Mouse (Mus musculus): ENCODE results near the gene Aebp2. TPM values are rescaled to one million over a fixed set of nuclear protein-coding genes. Genes with fewer than 3 reads are reported as not detected.
"Not testable (repeated sequence)": the region's sequence is repeated elsewhere in the genome, so short reads cannot be mapped to it uniquely, and the experiment has no call there.

The Aebp2 gene
- polyA plus RNA-seq, 2 experiments from 2014 or later, result 32.1 to 38.6 TPM

- no peak for ATAC-seq
These were observed 34.5 kb downstream of the Aebp2 start for GRCm38 (mm10) chr6:140656991-140657390.

GRCm38 (mm10) chr6:140657920-140658522 lies 35.6 kb downstream of the Aebp2 start:
- no peak for ATAC-seq

GRCm38 (mm10) chr6:140661111-140661510 lies 38.6 kb downstream of the Aebp2 start:
- ATAC-seq, result no peak

- ATAC-seq, result no peak
These were observed 39.3 kb downstream of the Aebp2 start for GRCm38 (mm10) chr6:140661777-140662176.

- ATAC-seq, result no peak
These were observed 39.8 kb downstream of the Aebp2 start for GRCm38 (mm10) chr6:140662290-140662689.

GRCm38 (mm10) chr6:140662697-140663096 lies 40.2 kb downstream of the Aebp2 start:
- ATAC-seq, result not testable (repeated sequence)

GRCm38 (mm10) chr6:140664611-140665010 lies 42.1 kb downstream of the Aebp2 start:
- ATAC-seq, result no peak

GRCm38 (mm10) chr6:140666486-140667240 lies 44.2 kb downstream of the Aebp2 start:
- ATAC-seq, result no peak

- no peak for ATAC-seq
These were observed 44.9 kb downstream of the Aebp2 start for GRCm38 (mm10) chr6:140667289-140667906.

GRCm38 (mm10) chr6:140674414-140674813 lies 52.0 kb downstream of the Aebp2 start:
- ATAC-seq, result no peak

GRCm38 (mm10) chr6:140676094-140676493 lies 53.6 kb downstream of the Aebp2 start:
- no peak for ATAC-seq

GRCm38 (mm10) chr6:140677041-140677440 lies 54.6 kb downstream of the Aebp2 start:
- no peak for ATAC-seq

- no peak for ATAC-seq
These were observed 55.5 kb downstream of the Aebp2 start for GRCm38 (mm10) chr6:140677960-140678359.

- peak; percentile 92 for ATAC-seq
These were observed 56.3 kb downstream of the Aebp2 start for GRCm38 (mm10) chr6:140678658-140679271.

- no peak for ATAC-seq
These were observed 58.2 kb downstream of the Aebp2 start for GRCm38 (mm10) chr6:140680713-140681112.

GRCm38 (mm10) chr6:140682829-140683228 lies 60.4 kb downstream of the Aebp2 start:
- ATAC-seq, result no peak

- ATAC-seq, result peak; percentile 71
These were observed 61.9 kb downstream of the Aebp2 start for GRCm38 (mm10) chr6:140684403-140684802.

GRCm38 (mm10) chr6:140689617-140690404 lies 67.3 kb downstream of the Aebp2 start:
- no peak for ATAC-seq

- ATAC-seq, result no peak
These were observed 69.7 kb downstream of the Aebp2 start for GRCm38 (mm10) chr6:140692160-140692559.

- ATAC-seq, result no peak
These were observed 73.9 kb downstream of the Aebp2 start for GRCm38 (mm10) chr6:140696192-140696879.

- ATAC-seq, result no peak
These were observed 75.5 kb downstream of the Aebp2 start for GRCm38 (mm10) chr6:140697994-140698393.

- no peak for ATAC-seq
These were observed 76.1 kb downstream of the Aebp2 start for GRCm38 (mm10) chr6:140698596-140698995.
